Mouse (Mus musculus) MEL (cell line): Measurements from ENCODE around the gene Gm37240. TPM values are rescaled to one million over a fixed set of nuclear protein-coding genes. Genes with fewer than 3 reads are reported as not detected.

Source experiments
- DNase-seq: peaks from one replicate; pipeline ENCODE4 v3.0.0; 2011; ENCODE audit warnings: low read depth, low spot score
- H3K27ac ChIP-seq: 2 replicates; pipeline ENCODE4 v1.5.1; 2012; ENCODE audit warnings: low read depth, mild to moderate bottlenecking, control low read depth, low read length, moderate library complexity; ENCODE audit not compliant: control insufficient read depth
- H3K27me3 ChIP-seq, 2 experiments: fragments of 150-350 bp in 1 of 2; sonication (generic) in 1 of 2; 2 replicates each; pipeline ENCODE4 v1.6.1; 2012; ENCODE audit warnings: low read length in 2 of 2, mild to moderate bottlenecking in 2 of 2, improper control_type of control experiment in 1 of 2, moderate library complexity in 1 of 2; ENCODE audit not compliant: insufficient read depth in 2 of 2, control insufficient read depth in 1 of 2
- H3K36me3 ChIP-seq, 2 experiments: 2 replicates each; pipeline ENCODE4 v1.6.1; 2012 to 2014; ENCODE audit warnings: low read length in 2 of 2, improper control_type of control experiment in 1 of 2, inconsistent platforms in 1 of 2, mild to moderate bottlenecking in 1 of 2; ENCODE audit not compliant: insufficient read depth in 2 of 2, control insufficient read depth in 1 of 2
- H3K4me1 ChIP-seq, 2 experiments: fragments of 150-350 bp in 1 of 2; sonication (generic) in 1 of 2; 2 replicates each; pipeline ENCODE4 v1.6.1; 2012; ENCODE audit warnings: low read length in 2 of 2, improper control_type of control experiment in 1 of 2, mild to moderate bottlenecking in 1 of 2; ENCODE audit not compliant: insufficient read depth in 2 of 2, control insufficient read depth in 1 of 2
- H3K4me3 ChIP-seq, 2 experiments: fragments of 150-350 bp in 1 of 2; sonication (generic) in 1 of 2; 2 replicates each; pipeline ENCODE4 v1.5.1; 2012; ENCODE audit warnings: low read depth in 2 of 2, low read length in 2 of 2, mild to moderate bottlenecking in 2 of 2, moderate library complexity in 2 of 2, control low read depth in 1 of 2, improper control_type of control experiment in 1 of 2; ENCODE audit not compliant: control insufficient read depth in 1 of 2, insufficient read depth in 1 of 2
- H3K79me2 ChIP-seq: 2 replicates; pipeline ENCODE4 v1.6.1; 2012; ENCODE audit warnings: mild to moderate bottlenecking, low read length, moderate library complexity; ENCODE audit not compliant: control insufficient read depth, poor library complexity, insufficient read depth
- H3K9ac ChIP-seq: 2 replicates; pipeline ENCODE4 v1.6.1; 2012; ENCODE audit warnings: low read depth, mild to moderate bottlenecking, control low read depth, low read length, moderate library complexity; ENCODE audit not compliant: control insufficient read depth, poor library complexity, severe bottlenecking
- H3K9me3 ChIP-seq: fragments of 150-350 bp; sonication (generic); replicated peaks from 2 replicates; pipeline ENCODE4 v1.6.1; 2012; ENCODE audit warnings: mild to moderate bottlenecking, low read length, improper control_type of control experiment, moderate library complexity; ENCODE audit not compliant: insufficient read depth
- BHLHE40 ChIP-seq: IDR thresholded peaks from 2 replicates; pipeline ENCODE4 v1.6.1; 2012; ENCODE audit warnings: low read depth, mild to moderate bottlenecking, inconsistent platforms, low read length, improper control_type of control experiment, borderline replicate concordance
- CHD2 ChIP-seq: IDR thresholded peaks from 2 replicates; pipeline ENCODE4 v1.6.1; 2011; ENCODE audit warnings: low read length, improper control_type of control experiment
- CTCF ChIP-seq, 3 experiments: IDR thresholded peaks in 2 of 3; conservative IDR thresholded peaks in 1 of 3; 2 replicates each; pipeline ENCODE4 v1.5.1; 2011 to 2012; ENCODE audit warnings: low read length in 3 of 3, low read depth in 2 of 3, mild to moderate bottlenecking in 2 of 3, improper control_type of control experiment in 1 of 3, inconsistent platforms in 1 of 3, mixed read lengths in 1 of 3, moderate library complexity in 1 of 3; ENCODE audit not compliant: control insufficient read depth in 1 of 3, insufficient read depth in 1 of 3, poor library complexity in 1 of 3, severe bottlenecking in 1 of 3
- E2F4 ChIP-seq: IDR thresholded peaks from 2 replicates; pipeline ENCODE4 v1.6.1; 2011; ENCODE audit warnings: low read depth, low read length, improper control_type of control experiment, borderline replicate concordance
- ELF1 ChIP-seq: IDR thresholded peaks from 2 replicates; pipeline ENCODE4 v1.6.1; 2014; ENCODE audit warnings: low read depth, mild to moderate bottlenecking, inconsistent platforms, low read length, improper control_type of control experiment, moderate library complexity
- EP300 ChIP-seq, 2 experiments: IDR thresholded peaks; 2 replicates each; pipeline ENCODE4 v1.6.1; 2011; ENCODE audit warnings: improper control_type of control experiment in 2 of 2, low read length in 2 of 2, low read depth in 1 of 2, mild to moderate bottlenecking in 1 of 2
- GABPA ChIP-seq: IDR thresholded peaks from 2 replicates; pipeline ENCODE4 v1.6.1; 2012; ENCODE audit warnings: low read depth, mild to moderate bottlenecking, inconsistent platforms, low read length, improper control_type of control experiment, moderate library complexity
- GATA1 ChIP-seq: IDR thresholded peaks from 2 replicates; pipeline ENCODE4 v1.6.1; 2011; ENCODE audit warnings: low read depth, low read length, improper control_type of control experiment
- JUND ChIP-seq: IDR thresholded peaks from 2 replicates; pipeline ENCODE4 v1.6.1; 2011; ENCODE audit warnings: low read depth, mild to moderate bottlenecking, improper control_type of control experiment, low read length
- KAT2A ChIP-seq: conservative IDR thresholded peaks from 2 replicates; pipeline ENCODE4 v1.6.1; 2012; ENCODE audit warnings: low read depth, low read length, improper control_type of control experiment, inconsistent platforms
- MAX ChIP-seq: IDR thresholded peaks from 2 replicates; pipeline ENCODE4 v1.6.1; 2011; ENCODE audit warnings: low read length, improper control_type of control experiment
- MEF2A ChIP-seq: IDR thresholded peaks from 2 replicates; pipeline ENCODE4 v1.6.1; 2014; ENCODE audit warnings: low read depth, mild to moderate bottlenecking, inconsistent platforms, low read length, improper control_type of control experiment; ENCODE audit not compliant: poor library complexity, insufficient replicate concordance, severe bottlenecking; ENCODE audit errors: extremely low read depth
- MXI1 ChIP-seq: IDR thresholded peaks from 2 replicates; pipeline ENCODE4 v1.6.1; 2011; ENCODE audit warnings: mild to moderate bottlenecking, low read depth, low read length, improper control_type of control experiment
- MYC ChIP-seq: IDR thresholded peaks from 2 replicates; pipeline ENCODE4 v1.6.1; 2011; ENCODE audit warnings: low read depth, mild to moderate bottlenecking, low read length, improper control_type of control experiment, moderate library complexity
- NELFE ChIP-seq: IDR thresholded peaks from 2 replicates; pipeline ENCODE4 v1.6.1; 2011; ENCODE audit warnings: low read depth, low read length, improper control_type of control experiment
- POLR2AphosphoS2 ChIP-seq: IDR thresholded peaks from 2 replicates; pipeline ENCODE4 v1.6.1; 2011; ENCODE audit warnings: low read length, improper control_type of control experiment
- POLR2AphosphoS5 ChIP-seq: IDR thresholded peaks from 2 replicates; pipeline ENCODE4 v1.6.1; 2012; ENCODE audit warnings: low read depth, borderline replicate concordance, mild to moderate bottlenecking, inconsistent platforms, low read length, moderate library complexity, mixed read lengths
- RCOR1 ChIP-seq: IDR thresholded peaks from 2 replicates; pipeline ENCODE4 v1.6.1; 2012; ENCODE audit warnings: low read depth, mild to moderate bottlenecking, inconsistent platforms, low read length, improper control_type of control experiment
- SIN3A ChIP-seq: IDR thresholded peaks from 2 replicates; pipeline ENCODE4 v1.6.1; 2012; ENCODE audit warnings: low read length, improper control_type of control experiment, inconsistent platforms
- SMC3 ChIP-seq: IDR thresholded peaks from 2 replicates; pipeline ENCODE4 v1.6.1; 2011; ENCODE audit warnings: low read depth, low read length, improper control_type of control experiment
- TBP ChIP-seq: IDR thresholded peaks from 2 replicates; pipeline ENCODE4 v1.8.0; 2011; ENCODE audit warnings: low read depth, low read length, improper control_type of control experiment
- TCF12 ChIP-seq: IDR thresholded peaks from 2 replicates; pipeline ENCODE4 v1.6.1; 2014; ENCODE audit warnings: low read depth, mild to moderate bottlenecking, inconsistent platforms, low read length, improper control_type of control experiment, moderate library complexity
- UBTF ChIP-seq: IDR thresholded peaks from 2 replicates; pipeline ENCODE4 v1.6.1; 2012; ENCODE audit warnings: low read depth, mild to moderate bottlenecking, inconsistent platforms, low read length, improper control_type of control experiment, moderate library complexity, borderline replicate concordance; ENCODE audit not compliant: insufficient read depth
- ZKSCAN1 ChIP-seq: IDR thresholded peaks from 2 replicates; pipeline ENCODE4 v1.6.1; 2012; ENCODE audit warnings: low read depth, mild to moderate bottlenecking, inconsistent platforms, low read length, improper control_type of control experiment, moderate library complexity
- ZMIZ1 ChIP-seq: IDR thresholded peaks from 2 replicates; pipeline ENCODE4 v1.6.1; 2012; ENCODE audit warnings: low read depth, mild to moderate bottlenecking, inconsistent platforms, low read length, improper control_type of control experiment, moderate library complexity
- polyA plus RNA-seq, 2 experiments: library from polyadenylated mRNA; stranded (reverse) in 1 of 2; unstranded in 1 of 2; fragments of >175 nt in 1 of 2; fragments of >200 nt in 1 of 2; gene quantifications; 2 replicates each; pipeline versions ENCODE4 v1.2.1 to v1.2.4; 2012; ENCODE audit warnings: low replicate concordance in 2 of 2, low read depth in 1 of 2; ENCODE audit not compliant: insufficient read length in 2 of 2, insufficient read depth in 1 of 2, missing spikeins in 1 of 2
- total RNA-seq: library from RNA; depleted of rRNA; stranded (reverse); fragments of 300-350 nt; gene quantifications from 2 replicates; pipeline ENCODE4 v1.2.3, GENCODE M21; 2012

The Gm37240 gene
- total and polyA plus RNA-seq, 3 experiments: 0.04 TPM; not detected in 2

GRCm38 (mm10) chr3:85335517-85335916 lies 551.8 kb downstream of the Gm37240 start:
- Histone ChIP-seq H3K79me2 (no peaks in the 10 kb centered on the region), H3K4me1 (no peaks in the 10 kb centered on the region), H3K27ac (no peak overlapping the region), H3K4me3 (no peak overlapping the region), H3K9ac (no peak overlapping the region), H3K9me3 (no peaks in the 10 kb centered on the region), H3K36me3 (no peaks in the 10 kb centered on the region), H3K27me3 (no peaks in the 10 kb centered on the region)
- no peak for DNase-seq
- TF ChIP-seq MEF2A (no peak), NELFE (no peak), ELF1 (no peak), GABPA (no peak), MXI1 (no peak), POLR2AphosphoS2 (no peak), BHLHE40 (no peak), RCOR1 (no peak), SMC3 (no peak), MAX (no peak), GATA1 (no peak), KAT2A (no peak), SIN3A (no peak), JUND (no peak), EP300 (IDR thresholded peaks at IDR 0.05; ENCODE audit: low read depth in 1 of 2, low read length in 2 of 2) (no peak), E2F4 (no peak), TCF12 (no peak), CHD2 (no peak), POLR2AphosphoS5 (no peak), CTCF (IDR thresholded peaks at IDR 0.05 in 2 of 3, conservative IDR thresholded peaks at IDR 0.05 in 1 of 3; ENCODE audit: control insufficient read depth in 1 of 3, insufficient read depth in 1 of 3, low read depth in 2 of 3, low read length in 3 of 3, poor library complexity in 1 of 3, severe bottlenecking in 1 of 3) (no peak)

GRCm38 (mm10) chr3:85332276-85332675 lies 555.0 kb downstream of the Gm37240 start:
- H3K36me3 ChIP-seq: no peaks in the 10 kb centered on the region
- H3K4me1 ChIP-seq: no peaks in the 10 kb centered on the region
- no peak overlapping the region for H3K9ac ChIP-seq
- no peaks in the 10 kb centered on the region for H3K27me3 ChIP-seq
- no peaks in the 10 kb centered on the region for H3K9me3 ChIP-seq
- no peaks in the 10 kb centered on the region for H3K79me2 ChIP-seq
- no peak overlapping the region for H3K27ac ChIP-seq
- no peak for TF ChIP-seq ZKSCAN1
- TF ChIP-seq KAT2A: no peak
- TF ChIP-seq MYC: no peak
- TF ChIP-seq ZMIZ1: no peak
- TF ChIP-seq POLR2AphosphoS5: no peak
- no peak for TF ChIP-seq TBP
- no peak for TF ChIP-seq UBTF
- no peak overlapping the region for H3K4me3 ChIP-seq
- DNase-seq: no peak
